Mouse (Mus musculus) layer of hippocampus, adult 2 months (tissue): ENCODE data around the gene Spa17. TPM values are rescaled to one million over a fixed set of nuclear protein-coding genes. Genes with fewer than 3 reads are reported as not detected.

ENCODE experiments used
- DNase-seq, 2 experiments: peaks; one replicate each; pipeline ENCODE4 v3.0.0; 2022; ENCODE audit warnings: low spot score in 2 of 2
- H3K27ac ChIP-seq: fragments of 200-600 bp; 2 replicates; pipeline ENCODE4 v1.8.1; 2022
- H3K4me3 ChIP-seq: fragments of 200-600 bp; 2 replicates; pipeline ENCODE4 v1.8.1; 2022; ENCODE audit warnings: mild to moderate bottlenecking
- CTCF ChIP-seq: fragments of 200-600 bp; conservative IDR thresholded peaks from 2 replicates; pipeline ENCODE4 v1.8.1; 2022; ENCODE audit warnings: antibody characterized with exemption, mild to moderate bottlenecking, moderate library complexity
- long read RNA-seq, 2 experiments: library from polyadenylated mRNA; stranded (forward); transcript quantifications; one replicate each; pipeline ENCODE4 v2.0.0; 2021; ENCODE audit warnings: borderline mapping rate in 2 of 2
- total RNA-seq, 2 experiments: library from RNA; stranded (reverse); gene quantifications; 2 replicates each; pipeline ENCODE4 v1.2.3; 2021

Spa17 gene
- total RNA-seq: 1 to 10 TPM; 1.5 to 1.9 TPM
- long read RNA-seq, experiment 1, partial matches to known transcripts: 0 of 5 reads
- long read RNA-seq, experiment 1, other reads (novel, unspliced or antisense): 2 of 5 reads
- long read RNA-seq, experiment 2, partial matches to known transcripts: 0 of 2 reads
- long read RNA-seq, experiment 2, other reads (novel, unspliced or antisense): 2 of 2 reads

- no peak for TF ChIP-seq CTCF
- Histone ChIP-seq H3K4me3 (peak within 1 kb of the TSS; percentile 77), H3K27ac (peak within 1 kb of the TSS; percentile 98)
- DNase-seq: peak; percentile 79 to 84
Observed at GRCm38 (mm10) chr9:37613182-37613910, at the start of gene Spa17. Gene Spa17 (minus strand): TSS chr9:37613722.

- DNase-seq: no peak
- H3K27ac ChIP-seq: no peak overlapping the region
- no peak for TF ChIP-seq CTCF
Observed at GRCm38 (mm10) chr9:37663210-37663609, 49.7 kb upstream of the Spa17 start.

GRCm38 (mm10) chr9:37659413-37659812, 45.9 kb upstream of the Spa17 start:
- Histone ChIP-seq H3K27ac (no peak overlapping the region), H3K4me3 (no peak overlapping the region)
- DNase-seq: no peak
- no peak for TF ChIP-seq CTCF

More at GRCm38 (mm10) chr9:37663210-37663609, 49.7 kb upstream of the Spa17 start:
- no peak overlapping the region for H3K4me3 ChIP-seq

- peak within 1 kb of the TSS; percentile 82 for H3K4me3 ChIP-seq
- TF ChIP-seq CTCF: no peak; the same call in 1 of the 2 replicates
- H3K27ac ChIP-seq: peak within 1 kb of the TSS; percentile 81
- DNase-seq: peak; percentile 68 to 81
Observed at GRCm38 (mm10) chr9:37656931-37657481, 43.5 kb upstream of the Spa17 start, which contains the start of gene Tbrg1. Gene Tbrg1 (minus strand): TSS chr9:37657312.

- TF ChIP-seq CTCF: no peak
- H3K4me3 ChIP-seq: peak overlapping the region; percentile 82
- no peak for DNase-seq
- peak overlapping the region; percentile 81 for H3K27ac ChIP-seq
Observed at GRCm38 (mm10) chr9:37656439-37656881, 42.9 kb upstream of the Spa17 start.

GRCm38 (mm10) chr9:37655961-37656360, 42.4 kb upstream of the Spa17 start:
- Histone ChIP-seq H3K27ac (no peak overlapping the region), H3K4me3 (peak overlapping the region; percentile 82)
- DNase-seq: no peak
- no peak for TF ChIP-seq CTCF

GRCm38 (mm10) chr9:37653836-37654235, 40.3 kb upstream of the Spa17 start:
- Histone ChIP-seq H3K4me3 (no peak overlapping the region), H3K27ac (no peak overlapping the region)
- TF ChIP-seq CTCF: no peak
- DNase-seq: no peak

- Histone ChIP-seq H3K27ac (no peak overlapping the region), H3K4me3 (no peak overlapping the region)
- no peak for DNase-seq
- no peak for TF ChIP-seq CTCF
Observed at GRCm38 (mm10) chr9:37650639-37651038, 37.1 kb upstream of the Spa17 start.

GRCm38 (mm10) chr9:37646246-37646645, 32.7 kb upstream of the Spa17 start:
- no peak for TF ChIP-seq CTCF
- DNase-seq: no peak
- Histone ChIP-seq H3K27ac (peak overlapping the region; percentile 32; the same call in 1 of the 2 replicates), H3K4me3 (no peak overlapping the region)

GRCm38 (mm10) chr9:37638721-37639120, 25.2 kb upstream of the Spa17 start:
- TF ChIP-seq CTCF: no peak
- Histone ChIP-seq H3K4me3 (no peak overlapping the region), H3K27ac (no peak overlapping the region)
- DNase-seq: no peak

GRCm38 (mm10) chr9:37636800-37637542, 23.4 kb upstream of the Spa17 start:
- peak in 1 of 2 experiments; percentile 37 for DNase-seq
- H3K4me3 ChIP-seq: no peak overlapping the region
- no peak for TF ChIP-seq CTCF
- H3K27ac ChIP-seq: peak overlapping the region; percentile 58

GRCm38 (mm10) chr9:37636335-37636734, 22.8 kb upstream of the Spa17 start:
- peak overlapping the region; percentile 58 for H3K27ac ChIP-seq
- no peak overlapping the region for H3K4me3 ChIP-seq
- peak; percentile 53 to 70 for DNase-seq

GRCm38 (mm10) chr9:37634269-37634668, 20.7 kb upstream of the Spa17 start:
- H3K4me3 ChIP-seq: no peak overlapping the region
- DNase-seq: no peak
- no peak overlapping the region for H3K27ac ChIP-seq
- no peak for TF ChIP-seq CTCF

More at GRCm38 (mm10) chr9:37636335-37636734, 22.8 kb upstream of the Spa17 start:
- peak; percentile 89 for TF ChIP-seq CTCF
